Comparison of ENCODE assay signal across 33 mouse cellular contexts in genomic region chr3:108002021-108002420, GRCm38 (mm10). TPM values are rescaled to one million over a fixed set of nuclear protein-coding genes. Genes with fewer than 3 reads are reported as not detected.
DNase-seq lines count a peak whose midpoint lies in the region; ATAC-seq and TF ChIP-seq lines count a peak whose summit lies in the region.
"Had no signal": no experiment of that assay in that cellular context is flagged by ENCODE, and none has a peak within 500 bp of the region (broad histone marks: within the 10 kb centered on the region; RNA-seq: fewer than 3 reads in every experiment).

No protein-coding gene starts in this region.

- H3K4me2 ChIP-seq in lung, embryonic 14.5 days, result no peak overlapping the region
- H3K4me2 ChIP-seq in lung, postnatal 0 days (replicated peaks; ENCODE audit: low read depth, low read length), result no peak overlapping the region
- H3K4me2 ChIP-seq: embryonic facial prominence, embryonic 15.5 days; forebrain, embryonic 12.5 days; heart, embryonic 12.5 days; hindbrain, embryonic 12.5 days; intestine, embryonic 15.5 days; kidney, embryonic 15.5 days; lung, embryonic 15.5 days; midbrain, embryonic 13.5 days had no signal

- intact Hi-C loops in heart, adult 2 months (cut with DNase I), result no loop called here
- intact Hi-C loops in heart, postnatal 14 days (cut with DNase I), result no loop called here

- H3K36me3 ChIP-seq in heart, adult 2 months (ENCODE audit: control insufficient read depth, insufficient read depth, low read length), result peaks cover 2% of the 10 kb centered on the region; the same call in 1 of the 2 replicates
- H3K36me3 ChIP-seq in lung, embryonic 14.5 days (ENCODE audit: insufficient read depth), result no peaks in the 10 kb centered on the region
- H3K36me3 ChIP-seq in lung, postnatal 0 days (ENCODE audit: insufficient read depth, low read length), result no peaks in the 10 kb centered on the region
- H3K36me3 ChIP-seq: embryonic facial prominence, embryonic 10.5 days; embryonic facial prominence, embryonic 15.5 days; forebrain, embryonic 12.5 days; heart, embryonic 12.5 days; hindbrain, embryonic 12.5 days; intestine, embryonic 15.5 days; kidney, embryonic 15.5 days; lung, embryonic 15.5 days; midbrain, embryonic 13.5 days had no signal

- no peak overlapping the region for H3K9ac ChIP-seq in heart, adult 2 months (ENCODE audit: low read depth, low read length)
- H3K9ac ChIP-seq in lung, embryonic 14.5 days, result no peak overlapping the region
- H3K9ac ChIP-seq in lung, postnatal 0 days (replicated peaks; ENCODE audit: low read depth), result no peak overlapping the region
- H3K9ac ChIP-seq: embryonic facial prominence, embryonic 15.5 days; forebrain, embryonic 12.5 days; heart, embryonic 12.5 days; hindbrain, embryonic 12.5 days; intestine, embryonic 15.5 days; kidney, embryonic 15.5 days; liver, embryonic 14.5 days; lung, embryonic 15.5 days; midbrain, embryonic 13.5 days had no signal

- no peak overlapping the region for H3K4me3 ChIP-seq in heart, adult 2 months
- no peak overlapping the region for H3K4me3 ChIP-seq in lung, embryonic 14.5 days (ENCODE audit: low read depth, low read length)
- H3K4me3 ChIP-seq in lung, adult 2 months (replicated peaks; ENCODE audit: extremely low read depth, low read depth, low read length), result no peak overlapping the region
- no peak overlapping the region for H3K4me3 ChIP-seq in lung, postnatal 0 days (ENCODE audit: low read depth, low read length)
- H3K4me3 ChIP-seq: embryonic facial prominence, embryonic 10.5 days; embryonic facial prominence, embryonic 15.5 days; forebrain, embryonic 12.5 days; heart, embryonic 12.5 days; hindbrain, embryonic 12.5 days; intestine, embryonic 15.5 days; kidney, embryonic 15.5 days; lung, embryonic 15.5 days; midbrain, embryonic 13.5 days had no signal

- H3K79me2 ChIP-seq in heart, adult 2 months (replicated peaks; ENCODE audit: control insufficient read depth, insufficient read depth, low read length), result no peaks in the 10 kb centered on the region

- peak; percentile 62; the same call in 1 of the 2 replicates for TF ChIP-seq POLR2A in heart, adult 2 months (IDR thresholded peaks at IDR 0.05; ENCODE audit: insufficient read depth, low read depth, low read length)
- no peak for TF ChIP-seq POLR2A in lung, adult 2 months (IDR thresholded peaks at IDR 0.05; ENCODE audit: borderline replicate concordance, extremely low read depth, low read depth, low read length)

- TF ChIP-seq EP300 in heart, adult 2 months (IDR thresholded peaks at IDR 0.05; ENCODE audit: insufficient read depth, low read depth, low read length), result 0 out of 2 replicates have a peak, but pooled peaks have one; percentile 19
- TF ChIP-seq EP300 in lung, postnatal 0 days (IDR thresholded peaks at IDR 0.05), result peak; percentile 88

- DNase-seq in heart, adult 2 months, result no peak
- no peak for DNase-seq in heart, postnatal 14 days
- DNase-seq in lung, embryonic 14.5 days, result peak; percentile 45
- DNase-seq in lung, adult 2 months, result no peak
- peak; percentile 47 for DNase-seq in lung, postnatal 0 days (ENCODE audit: low spot score)
- DNase-seq in lung, postnatal 36 days, result peak; percentile 71
- no peak for DNase-seq in frontal cortex, adult 2 months (ENCODE audit: extremely low spot score in 1 of 2, low spot score in 1 of 2)
- DNase-seq: adrenal gland, adult 2 months; B cell, adult 2 months; cerebellum, adult 8-10 months; cerebellum, postnatal 25 days; gastrocnemius, postnatal 36 days; liver; thymus, postnatal 14 days had no signal

- H3K4me1 ChIP-seq in heart, adult 2 months (ENCODE audit: control insufficient read depth, insufficient read depth, low read length), result peaks cover 4% of the 10 kb centered on the region
- no peaks in the 10 kb centered on the region for H3K4me1 ChIP-seq in lung, embryonic 14.5 days (ENCODE audit: insufficient read depth)
- H3K4me1 ChIP-seq in lung, adult 2 months (ENCODE audit: control insufficient read depth, insufficient read depth, low read length), result 0 out of 2 replicates have a peak, but pooled peaks cover 2% of the 10 kb centered on the region
- no peaks in the 10 kb centered on the region for H3K4me1 ChIP-seq in lung, postnatal 0 days (ENCODE audit: insufficient read depth, low read depth, low read length)
- H3K4me1 ChIP-seq: embryonic facial prominence, embryonic 15.5 days; forebrain, embryonic 12.5 days; heart, embryonic 12.5 days; hindbrain, embryonic 12.5 days; intestine, embryonic 15.5 days; kidney, embryonic 15.5 days; lung, embryonic 15.5 days; midbrain, embryonic 13.5 days had no signal

- no peak for ATAC-seq in lung, embryonic 14.5 days (ENCODE audit: insufficient read depth)
- peak; percentile 41; the same call in 1 of the 2 replicates for ATAC-seq in lung, postnatal 0 days
- ATAC-seq: hindbrain, postnatal 0 days; intestine, embryonic 15.5 days; midbrain, embryonic 13.5 days had no signal

- H3K9me3 ChIP-seq in lung, embryonic 14.5 days (ENCODE audit: low read depth, low read length), result no peaks in the 10 kb centered on the region
- H3K9me3 ChIP-seq in lung, postnatal 0 days (ENCODE audit: low read length), result no peaks in the 10 kb centered on the region
- H3K9me3 ChIP-seq: embryonic facial prominence, embryonic 10.5 days; embryonic facial prominence, embryonic 15.5 days; forebrain, embryonic 12.5 days; heart, embryonic 12.5 days; hindbrain, embryonic 12.5 days; intestine, embryonic 15.5 days; kidney, embryonic 15.5 days; lung, embryonic 15.5 days; midbrain, embryonic 13.5 days had no signal

- no peak for TF ChIP-seq CTCF in heart, adult 2 months (IDR thresholded peaks at IDR 0.05)
- TF ChIP-seq CTCF in lung, embryonic 14.5 days (IDR thresholded peaks at IDR 0.05; ENCODE audit: low read depth), result no peak
- TF ChIP-seq CTCF in lung, adult 2 months (IDR thresholded peaks at IDR 0.05; ENCODE audit: insufficient read depth, low read length), result no peak
- TF ChIP-seq CTCF in lung, postnatal 0 days (IDR thresholded peaks at IDR 0.05), result no peak

- 37% methylated on average over 8 of the region's 8 CpGs for WGBS in heart, adult 2 months
- WGBS in lung, embryonic 14.5 days, result 46% methylated on average over 8 of the region's 8 CpGs
- WGBS in lung, adult 2 months, result 32% methylated on average over 8 of the region's 8 CpGs
- 41% methylated on average over 8 of the region's 8 CpGs for WGBS in lung, postnatal 0 days

- H3K27me3 ChIP-seq in heart, adult 2 months (ENCODE audit: control insufficient read depth, insufficient read depth, low read length), result no peaks in the 10 kb centered on the region
- H3K27me3 ChIP-seq in lung, embryonic 14.5 days (ENCODE audit: insufficient read depth, low read length), result no peaks in the 10 kb centered on the region
- H3K27me3 ChIP-seq in lung, postnatal 0 days (replicated peaks; ENCODE audit: insufficient read depth, low read length), result no peaks in the 10 kb centered on the region
- H3K27me3 ChIP-seq: embryonic facial prominence, embryonic 15.5 days; forebrain, embryonic 12.5 days; heart, embryonic 12.5 days; hindbrain, embryonic 12.5 days; intestine, embryonic 15.5 days; kidney, embryonic 15.5 days; lung, embryonic 15.5 days; midbrain, embryonic 13.5 days had no signal

- H3K27ac ChIP-seq in heart, adult 2 months, result peak overlapping the region; percentile 50
- no peak overlapping the region for H3K27ac ChIP-seq in lung, embryonic 14.5 days (ENCODE audit: low read depth)
- H3K27ac ChIP-seq in lung, postnatal 0 days (ENCODE audit: low read length), result no peak overlapping the region
- H3K27ac ChIP-seq: embryonic facial prominence, embryonic 10.5 days; embryonic facial prominence, embryonic 15.5 days; forebrain, embryonic 12.5 days; hindbrain, embryonic 12.5 days; hindbrain, postnatal 0 days; intestine, embryonic 15.5 days; kidney, embryonic 15.5 days; liver, embryonic 14.5 days; lung, embryonic 15.5 days; midbrain, embryonic 13.5 days had no signal

RNA-seq across cellular contexts. Expression of gene Gstm1, which starts 15.8 kb away (rescaled TPM):
- 100 to 1,000 TPM; 334 to 410 TPM for total RNA-seq in heart, adult 2 months (2021)
- 602 and 658 TPM in 2 replicates for polyA plus RNA-seq in heart, adult 2 months (2012; rRNA removed)
- total RNA-seq in heart, postnatal 14 days (2021), result 100 to 1,000 TPM in 1 of 2 experiments, 10 to 100 TPM in 1; 94.2 to 113 TPM
- polyA plus RNA-seq in lung, embryonic 14.5 days (2014; fragmentation: Nextera tagmentation; extraction: Ambion mirVana), result 38.1 and 42.5 TPM in 2 replicates
- polyA plus RNA-seq in lung, adult 2 months (2012; rRNA removed), result 1,241 and 1,426 TPM in 2 replicates
- 230 and 249 TPM in 2 replicates for polyA plus RNA-seq in lung, postnatal 0 days (2015; fragmentation: Nextera tagmentation; extraction: Ambion mirVana)
- 345 and 428 TPM in 2 replicates for polyA plus RNA-seq in frontal cortex, adult 2 months (2012; rRNA removed)

RNA-seq across cellular contexts. Expression of gene Gstm2, which starts 15.8 kb away (rescaled TPM):
- total RNA-seq in heart, adult 2 months (2021), result 100 to 1,000 TPM; 214 to 222 TPM
- 169 and 280 TPM in 2 replicates for polyA plus RNA-seq in heart, adult 2 months (2012; rRNA removed)
- total RNA-seq in heart, postnatal 14 days (2021), result 10 to 100 TPM; 53.0 to 70.5 TPM
- polyA plus RNA-seq in lung, embryonic 14.5 days (2014; fragmentation: Nextera tagmentation; extraction: Ambion mirVana), result 103 and 116 TPM in 2 replicates
- 183 and 285 TPM in 2 replicates for polyA plus RNA-seq in lung, adult 2 months (2012; rRNA removed)
- polyA plus RNA-seq in lung, postnatal 0 days (2015; fragmentation: Nextera tagmentation; extraction: Ambion mirVana), result 129 and 132 TPM in 2 replicates
- polyA plus RNA-seq in frontal cortex, adult 2 months (2012; rRNA removed), result 6.3 and 8.0 TPM in 2 replicates

RNA-seq across cellular contexts. Expression of gene Gstm3, which starts 32.9 kb away (rescaled TPM):
- not detected for total RNA-seq in heart, adult 2 months (2021)
- 0.08 TPM in 1 of 2 replicates, not detected in the other for polyA plus RNA-seq in heart, adult 2 months (2012; rRNA removed)
- not detected for total RNA-seq in heart, postnatal 14 days (2021)
- 0.18 and 0.31 TPM in 2 replicates for polyA plus RNA-seq in lung, embryonic 14.5 days (2014; fragmentation: Nextera tagmentation; extraction: Ambion mirVana)
- polyA plus RNA-seq in lung, adult 2 months (2012; rRNA removed), result 0.65 and 3.1 TPM in 2 replicates
- polyA plus RNA-seq in lung, postnatal 0 days (2015; fragmentation: Nextera tagmentation; extraction: Ambion mirVana), result 0.27 and 0.40 TPM in 2 replicates
- not detected in 2 replicates for polyA plus RNA-seq in frontal cortex, adult 2 months (2012; rRNA removed)
- total RNA-seq: adrenal gland, adult 2 months; gastrocnemius, postnatal 36 days; hindbrain, postnatal 0 days; layer of hippocampus, adult 18-20 months; layer of hippocampus, postnatal 10 days; left cerebral cortex, adult 18-20 months; left cerebral cortex, postnatal 14 days; megakaryocyte-erythroid progenitor cell, adult 5-6 weeks had no signal
- polyA plus RNA-seq: embryonic facial prominence, embryonic 10.5 days; embryonic facial prominence, embryonic 15.5 days; forebrain, embryonic 12.5 days; heart, embryonic 12.5 days; heart, postnatal 0 days; hindbrain, embryonic 12.5 days; limb, embryonic 11.5 days; midbrain, embryonic 13.5 days; neural tube, embryonic 14.5 days had no signal

RNA-seq across cellular contexts. Expression of gene Gstm4, which starts 42.7 kb away (rescaled TPM):
- 10 to 100 TPM; 11.7 to 11.9 TPM for total RNA-seq in heart, adult 2 months (2021)
- polyA plus RNA-seq in heart, adult 2 months (2012; rRNA removed), result 17.1 and 24.6 TPM in 2 replicates
- 10 to 100 TPM in 1 of 2 experiments, 1 to 10 TPM in 1; 9.2 to 10.1 TPM for total RNA-seq in heart, postnatal 14 days (2021)
- 16.0 and 16.8 TPM in 2 replicates for polyA plus RNA-seq in lung, embryonic 14.5 days (2014; fragmentation: Nextera tagmentation; extraction: Ambion mirVana)
- 11.7 and 17.9 TPM in 2 replicates for polyA plus RNA-seq in lung, adult 2 months (2012; rRNA removed)
- polyA plus RNA-seq in lung, postnatal 0 days (2015; fragmentation: Nextera tagmentation; extraction: Ambion mirVana), result 11.2 and 13.4 TPM in 2 replicates
- polyA plus RNA-seq in frontal cortex, adult 2 months (2012; rRNA removed), result 12.7 and 15.0 TPM in 2 replicates

RNA-seq across cellular contexts. Expression of gene Gstm6, which starts 58.5 kb away (rescaled TPM):
- 1 to 10 TPM; 3.0 to 3.7 TPM for total RNA-seq in heart, adult 2 months (2021)
- 3.7 and 4.6 TPM in 2 replicates for polyA plus RNA-seq in heart, adult 2 months (2012; rRNA removed)
- 1 to 10 TPM; 1.8 to 2.2 TPM for total RNA-seq in heart, postnatal 14 days (2021)
- polyA plus RNA-seq in lung, embryonic 14.5 days (2014; fragmentation: Nextera tagmentation; extraction: Ambion mirVana), result 2.2 and 2.9 TPM in 2 replicates
- 3.5 and 6.9 TPM in 2 replicates for polyA plus RNA-seq in lung, adult 2 months (2012; rRNA removed)
- 3.6 and 4.1 TPM in 2 replicates for polyA plus RNA-seq in lung, postnatal 0 days (2015; fragmentation: Nextera tagmentation; extraction: Ambion mirVana)
- polyA plus RNA-seq in frontal cortex, adult 2 months (2012; rRNA removed), result 8.5 and 10.0 TPM in 2 replicates
- total RNA-seq: megakaryocyte-erythroid progenitor cell, adult 5-6 weeks had no signal

Comparison
In these comparisons a context has a peak if more than half of its experiments do, and no peak if none do; other contexts are left out.
1. DNase-seq: peak in lung, embryonic 14.5 days (single experiment), lung, postnatal 0 days (single experiment) and lung, postnatal 36 days (single experiment); none in heart, adult 2 months (0 of 2), heart, postnatal 14 days (0 of 2), lung, adult 2 months (single experiment) and frontal cortex, adult 2 months (0 of 2).
2. RNA of gene Gstm2, which starts 15.8 kb away (polyA plus RNA-seq): 183 to 285 TPM in lung, adult 2 months, 169 to 280 TPM in heart, adult 2 months, 129 to 132 TPM in lung, postnatal 0 days and 103 to 116 TPM in lung, embryonic 14.5 days; 6.3 to 8.0 TPM in frontal cortex, adult 2 months; every median in the first group is over 10 times any median in the second.